Mouse (Mus musculus) heart, adult 2 months (tissue): ENCODE results near the gene Arg2. TPM values are rescaled to one million over a fixed set of nuclear protein-coding genes. Genes with fewer than 3 reads are reported as not detected.

Experiments
- DNase-seq, 2 experiments: peaks; one replicate each; pipeline ENCODE4 v3.0.0; 2021
- H3K27ac ChIP-seq: fragments of 200-600 bp; 2 replicates; pipeline ENCODE4 v1.8.1; 2022
- H3K27me3 ChIP-seq: fragments of 200-500 bp; 2 replicates; pipeline ENCODE4 v1.6.1; 2012; ENCODE audit warnings: mild to moderate bottlenecking, low read length, inconsistent platforms, mixed read lengths; ENCODE audit not compliant: control insufficient read depth, insufficient read depth
- H3K36me3 ChIP-seq: fragments of 200-500 bp; 2 replicates; pipeline ENCODE4 v1.6.1; 2012; ENCODE audit warnings: low read length, inconsistent platforms; ENCODE audit not compliant: control insufficient read depth, insufficient read depth
- H3K4me1 ChIP-seq: fragments of 200-500 bp; 2 replicates; pipeline ENCODE4 v1.6.1; 2011; ENCODE audit warnings: low read length; ENCODE audit not compliant: control insufficient read depth, insufficient read depth
- H3K4me3 ChIP-seq: fragments of 200-600 bp; 2 replicates; pipeline ENCODE4 v1.8.1; 2022
- H3K79me2 ChIP-seq: fragments of 200-500 bp; replicated peaks from 2 replicates; pipeline ENCODE4 v1.6.1; 2012; ENCODE audit warnings: mild to moderate bottlenecking, inconsistent platforms, low read length, moderate library complexity, mixed read lengths; ENCODE audit not compliant: control insufficient read depth, insufficient read depth
- H3K9ac ChIP-seq: fragments of 200-500 bp; 2 replicates; pipeline ENCODE4 v1.6.1; 2012; ENCODE audit warnings: low read depth, mild to moderate bottlenecking, control low read depth, inconsistent platforms, low read length, mixed read lengths
- CTCF ChIP-seq: fragments of 200-600 bp; IDR thresholded peaks from 2 replicates; pipeline ENCODE4 v1.8.1; 2022; ENCODE audit warnings: antibody characterized with exemption, mild to moderate bottlenecking, moderate library complexity
- EP300 ChIP-seq: fragments of 200-500 bp; IDR thresholded peaks from 2 replicates; pipeline ENCODE4 v1.6.1; 2011; ENCODE audit warnings: low read depth, low read length, control low read depth; ENCODE audit not compliant: insufficient read depth
- POLR2A ChIP-seq: fragments of 200-500 bp; IDR thresholded peaks from 2 replicates; pipeline ENCODE4 v1.6.1; 2011; ENCODE audit warnings: mild to moderate bottlenecking, low read depth, low read length, control low read depth; ENCODE audit not compliant: insufficient read depth
- WGBS: fragments of 180-500 bp; shearing (Covaris S2); methylation state at CpG from one replicate; pipeline ENCODE4 v1.1.7; 2018; 5-methylcytosine and 5-hydroxymethylcytosine counted together
- intact Hi-C: fragments of 180-260 bp; cut with DNase I; formaldehyde crosslinking; loops from one replicate; pipeline ENCODE4 v1.15.1; 2025
- polyA plus RNA-seq: library from polyadenylated mRNA; depleted of rRNA; stranded (reverse); fragments of >200 nt; gene quantifications from 2 replicates; pipeline ENCODE4 v1.2.3, GENCODE M21; 2012; rRNA removed
- total RNA-seq, 2 experiments: library from RNA; stranded (reverse); gene quantifications; 2 replicates each; pipeline ENCODE4 v1.2.3; 2021

Arg2 gene
- total and polyA plus RNA-seq, 3 experiments = 0.16 TPM; not detected in 2

- H3K36me3 ChIP-seq = no peaks in the 10 kb centered on the region; the same call in 1 of the 2 replicates
- DNase-seq = peak; percentile 57 to 62
- intact Hi-C loops = loop anchor here (5.0 kb wide), 1 partner anchor 69 kb away; no protein-coding TSS in a partner anchor
- H3K79me2 ChIP-seq = no peaks in the 10 kb centered on the region
- H3K27ac ChIP-seq = no peak overlapping the region
- no peaks in the 10 kb centered on the region for H3K27me3 ChIP-seq
- WGBS = 1% methylated on average over 3 of the region's 3 CpGs
- no peak for TF ChIP-seq EP300
- TF ChIP-seq CTCF = peak; percentile 87
- no peak for TF ChIP-seq POLR2A
- H3K4me3 ChIP-seq = no peak overlapping the region
- peaks cover 3% of the 10 kb centered on the region for H3K4me1 ChIP-seq
- no peak overlapping the region for H3K9ac ChIP-seq
Observed at GRCm38 (mm10) chr12:79193441-79193840, 62.9 kb downstream of the Arg2 start.

DNA sequence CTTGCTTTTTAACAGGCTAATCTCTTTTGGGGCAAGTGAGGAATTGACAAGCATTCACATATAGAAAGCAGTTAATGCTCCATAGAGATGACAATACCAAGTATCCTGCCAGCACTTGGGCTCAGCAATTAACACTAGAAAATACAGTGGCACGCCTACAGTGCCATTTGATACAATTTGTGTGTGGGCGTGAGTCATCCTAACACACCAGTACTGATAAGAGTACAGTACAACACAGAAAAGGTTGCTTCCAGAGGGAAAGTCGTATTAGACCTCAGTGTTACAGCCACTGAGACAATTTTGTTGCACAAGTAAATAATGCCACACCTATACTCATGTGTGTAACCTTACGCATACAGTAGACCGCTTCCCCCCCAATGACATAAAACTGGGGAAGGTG, 66.5 kb downstream of the Arg2 start:
- 69% methylated on average over 5 of the region's 5 CpGs for WGBS
- DNase-seq = no peak
- intact Hi-C loops = no loop called here

GRCm38 (mm10) chr12:79201882-79202281, 71.3 kb downstream of the Arg2 start:
- TF ChIP-seq EP300 = no peak
- TF ChIP-seq CTCF = no peak
- TF ChIP-seq POLR2A = no peak
- Histone ChIP-seq H3K9ac (no peak overlapping the region), H3K4me3 (no peak overlapping the region), H3K36me3 (no peaks in the 10 kb centered on the region), H3K27me3 (no peaks in the 10 kb centered on the region), H3K27ac (no peak overlapping the region), H3K4me1 (no peaks in the 10 kb centered on the region), H3K79me2 (no peaks in the 10 kb centered on the region)
- 45% methylated on average over 3 of the region's 3 CpGs for WGBS
- no peak for DNase-seq
- intact Hi-C loops = no loop called here

More for the DNA sequence above, 66.5 kb downstream of the Arg2 start:
- no peak overlapping the region for H3K4me3 ChIP-seq
- no peaks in the 10 kb centered on the region for H3K36me3 ChIP-seq
- H3K9ac ChIP-seq = no peak overlapping the region
- H3K27ac ChIP-seq = no peak overlapping the region
- no peaks in the 10 kb centered on the region for H3K4me1 ChIP-seq
- no peaks in the 10 kb centered on the region for H3K79me2 ChIP-seq
- H3K27me3 ChIP-seq = no peaks in the 10 kb centered on the region
- TF ChIP-seq EP300 = no peak
- no peak for TF ChIP-seq POLR2A
- no peak for TF ChIP-seq CTCF

Other genes with a start within 250 kb of the Arg2 start
- under 1 TPM; 0.27 to 0.29 TPM for gene Plek2, start 223.8 kb upstream of the Arg2 start, total RNA-seq
- 0.10 and 0.41 TPM in 2 replicates for gene Plek2, start 223.8 kb upstream of the Arg2 start, polyA plus RNA-seq
- 1 to 10 TPM; 3.2 to 3.3 TPM for gene Tmem229b, start 123.2 kb upstream of the Arg2 start, total RNA-seq
- gene Tmem229b, start 123.2 kb upstream of the Arg2 start, polyA plus RNA-seq = 4.2 and 9.8 TPM in 2 replicates
- 1 to 10 TPM; 1.4 to 1.7 TPM for gene Plekhh1, start 101.6 kb upstream of the Arg2 start, total RNA-seq
- gene Plekhh1, start 101.6 kb upstream of the Arg2 start, polyA plus RNA-seq = 1.8 and 2.8 TPM in 2 replicates
- gene Pigh, start 41.1 kb upstream of the Arg2 start, total RNA-seq = 1 to 10 TPM; 3.4 to 4.4 TPM
- 4.6 and 5.4 TPM in 2 replicates for gene Pigh, start 41.1 kb upstream of the Arg2 start, polyA plus RNA-seq
- gene Vti1b, start 41.9 kb downstream of the Arg2 start, total RNA-seq = 100 to 1,000 TPM; 100 to 103 TPM
- gene Vti1b, start 41.9 kb downstream of the Arg2 start, polyA plus RNA-seq = 37.3 and 47.7 TPM in 2 replicates
- gene Rdh11, start 61.5 kb downstream of the Arg2 start, total RNA-seq = 1 to 10 TPM; 2.3 to 3.2 TPM
- 1.6 and 4.2 TPM in 2 replicates for gene Rdh11, start 61.5 kb downstream of the Arg2 start, polyA plus RNA-seq
- gene Rdh12, start 78.1 kb downstream of the Arg2 start, total RNA-seq = under 1 TPM in 1 of 2 experiments, not detected in 1; 0.37 TPM
- gene Rdh12, start 78.1 kb downstream of the Arg2 start, polyA plus RNA-seq = 0.67 and 0.72 TPM in 2 replicates
- 10 to 100 TPM; 14.3 to 14.8 TPM for gene Zfyve26, start 165.5 kb downstream of the Arg2 start, total RNA-seq
- 10.8 and 13.3 TPM in 2 replicates for gene Zfyve26, start 165.5 kb downstream of the Arg2 start, polyA plus RNA-seq
- under 1 TPM; 0.47 to 0.50 TPM for gene Rad51b, start 166.5 kb downstream of the Arg2 start, total RNA-seq
- 0.26 and 0.49 TPM in 2 replicates for gene Rad51b, start 166.5 kb downstream of the Arg2 start, polyA plus RNA-seq